Mouse (Mus musculus) embryo, embryonic 9.5 days (tissue): ENCODE results near the gene Utf1.

Experiments used
- DNase-seq: peaks from one replicate; pipeline ENCODE4 v3.0.0-alpha.2; 2017; ENCODE audit errors: extremely low spot score

Utf1 gene

GRCm38 (mm10) chr7:139937810-139938209 lies 5.8 kb upstream of the Utf1 start:
- DNase-seq, result no peak

DNA sequence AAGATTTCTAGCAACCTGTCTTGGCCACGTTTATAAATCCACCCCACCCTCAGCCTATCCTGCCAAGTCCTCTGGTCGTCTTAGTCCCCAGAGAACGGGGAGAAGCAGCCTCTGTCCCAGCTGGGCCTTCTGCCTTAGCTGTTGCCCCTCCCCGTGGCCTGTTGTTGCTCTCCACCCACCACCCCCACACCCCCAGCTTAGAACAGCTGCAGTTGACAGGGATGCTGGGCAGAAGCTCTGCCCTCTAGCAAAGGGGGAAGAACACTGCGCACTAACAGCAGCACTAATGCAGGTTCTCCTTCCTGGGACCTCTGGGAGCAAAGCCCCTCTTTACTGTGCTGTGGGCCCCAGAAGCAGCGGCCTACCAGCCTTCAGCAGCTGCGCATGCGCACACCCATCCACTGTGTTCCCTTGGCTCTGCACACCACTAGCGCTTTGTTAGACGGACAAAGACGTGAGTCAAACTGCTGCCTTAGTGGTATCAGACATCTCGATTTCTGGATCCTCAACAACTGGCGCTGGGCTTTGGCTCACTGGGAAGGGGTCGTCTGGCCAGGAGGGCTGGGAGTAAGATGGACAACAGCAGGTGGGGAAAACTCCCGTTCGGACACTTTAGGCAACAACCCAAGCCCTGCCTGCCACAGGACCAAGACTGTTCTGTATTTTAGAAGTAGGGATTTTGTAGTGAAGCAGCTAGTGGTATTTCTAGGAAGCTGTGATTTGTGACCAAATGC lies 2.9 kb upstream of the Utf1 start:
- no peak for DNase-seq

- DNase-seq, result peak; percentile 33
These were observed 977 bp downstream of the Utf1 start for GRCm38 (mm10) chr7:139944291-139945240.

DNA sequence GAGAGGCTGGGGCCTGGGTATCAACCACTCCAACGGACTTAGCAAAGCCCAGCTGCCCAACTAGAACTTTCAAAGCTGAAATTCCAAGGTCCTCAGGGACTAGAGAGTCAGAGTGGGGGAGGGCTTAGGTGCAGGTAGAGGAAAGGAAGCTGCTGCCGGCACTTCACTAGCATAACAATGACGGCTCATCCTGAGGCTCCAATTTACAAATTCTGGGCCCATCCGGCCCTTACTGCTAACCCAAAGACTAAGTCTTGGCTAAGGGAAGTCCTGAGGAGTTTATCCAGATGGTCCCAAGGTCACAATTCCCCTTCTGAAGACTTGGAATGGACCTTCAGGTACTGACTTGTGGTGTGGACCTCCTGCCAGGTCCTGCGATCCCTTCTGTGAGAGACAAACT lies 1.9 kb downstream of the Utf1 start:
- DNase-seq, result no peak

- DNase-seq, result no peak
These were observed 2.4 kb downstream of the Utf1 start for GRCm38 (mm10) chr7:139946032-139946431.

DNA sequence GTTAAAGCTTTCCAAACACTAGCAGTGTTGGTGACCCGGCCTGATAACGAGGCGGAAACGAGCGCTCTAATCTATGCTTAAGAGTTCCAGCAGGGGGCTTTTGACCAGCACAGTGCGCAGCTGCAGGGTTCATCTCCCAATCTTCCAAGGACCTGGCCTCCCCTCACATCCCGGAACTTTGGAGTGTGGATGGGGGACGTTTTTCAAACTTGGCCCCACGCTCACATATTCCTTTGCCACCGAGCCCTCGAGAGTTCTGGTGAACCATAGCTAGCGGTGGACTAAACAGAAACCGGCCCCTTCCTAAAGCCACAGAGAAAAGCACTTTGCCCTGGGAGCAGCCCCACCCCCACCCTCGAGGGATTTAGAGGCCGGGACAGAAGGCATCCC lies 6.3 kb downstream of the Utf1 start:
- DNase-seq, result no peak

- peak; percentile 66 for DNase-seq
These were observed 6.8 kb downstream of the Utf1 start for GRCm38 (mm10) chr7:139950283-139950971.

DNA sequence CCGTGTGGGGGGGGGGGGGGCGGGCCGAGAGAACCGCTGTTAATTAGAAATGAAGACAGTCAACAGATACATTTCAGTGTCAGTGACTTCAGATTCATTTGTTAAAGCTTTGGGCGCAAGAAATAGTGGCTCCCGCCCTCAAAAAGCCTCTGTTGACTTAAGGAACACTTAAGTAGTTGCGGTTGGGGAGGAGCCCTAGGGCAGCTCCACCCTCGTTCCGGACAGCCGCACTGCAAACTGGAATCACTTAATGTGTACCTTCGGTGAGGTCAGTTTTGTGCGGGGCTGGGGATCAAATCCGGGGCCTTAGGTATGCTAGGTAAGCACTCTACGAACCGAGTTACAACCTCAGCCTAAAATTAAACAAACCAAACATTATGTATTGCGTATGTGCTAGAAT lies 7.5 kb downstream of the Utf1 start:
- DNase-seq, result peak; percentile 33

DNA sequence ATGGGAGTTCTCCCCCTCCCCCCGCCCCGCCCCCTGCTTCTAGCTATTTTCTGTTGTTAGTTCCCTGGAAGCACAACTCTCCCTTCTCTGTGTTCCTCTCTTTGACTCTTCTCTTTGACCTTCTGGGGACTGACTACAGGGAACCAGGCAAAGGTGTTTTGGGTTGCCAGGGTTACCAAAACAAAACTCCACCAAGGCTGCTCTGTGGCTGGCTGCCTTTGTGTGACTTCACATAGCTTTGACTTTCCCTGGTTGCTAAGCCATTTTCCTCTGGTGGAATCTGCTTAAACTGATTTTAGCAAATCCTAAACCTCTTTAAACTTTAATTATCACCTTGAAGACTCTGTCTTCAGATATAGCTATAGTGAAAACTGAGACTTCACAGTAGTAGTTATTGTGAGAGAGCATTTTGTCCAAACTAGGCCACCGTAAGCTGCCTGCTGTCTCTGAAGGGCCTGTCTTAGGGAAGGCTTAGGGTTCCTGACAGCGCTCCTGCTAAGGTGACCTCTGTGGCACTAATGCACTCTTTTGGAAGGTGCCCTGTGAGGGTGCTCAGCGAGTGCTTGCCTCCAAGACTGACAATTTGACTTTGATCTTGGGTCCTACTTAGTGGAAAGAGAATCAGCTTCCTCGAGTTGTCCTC lies 8.5 kb downstream of the Utf1 start:
- DNase-seq, result peak; percentile 42

DNA sequence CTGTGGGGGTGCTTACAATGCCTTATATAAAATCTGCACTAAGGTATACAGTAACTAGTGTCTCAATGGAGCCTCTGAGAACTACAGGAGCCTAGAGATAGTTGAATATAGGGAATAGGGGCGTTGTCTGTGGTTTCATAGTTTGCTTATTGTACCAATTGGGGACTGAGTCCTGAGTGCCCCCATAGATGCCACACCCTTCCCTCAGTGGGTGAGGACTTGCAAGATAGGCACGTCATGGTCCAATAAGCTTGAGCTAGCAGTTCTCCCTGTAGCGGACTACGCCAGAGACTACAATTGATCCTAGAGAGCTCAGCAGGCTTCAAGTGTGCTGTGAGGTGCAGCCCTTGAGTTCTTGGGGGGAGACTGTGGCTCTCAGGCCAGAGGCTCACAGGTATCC lies 11.9 kb downstream of the Utf1 start:
- DNase-seq, result no peak

GRCm38 (mm10) chr7:139956658-139957057 lies 13.1 kb downstream of the Utf1 start:
- no peak for DNase-seq

DNA sequence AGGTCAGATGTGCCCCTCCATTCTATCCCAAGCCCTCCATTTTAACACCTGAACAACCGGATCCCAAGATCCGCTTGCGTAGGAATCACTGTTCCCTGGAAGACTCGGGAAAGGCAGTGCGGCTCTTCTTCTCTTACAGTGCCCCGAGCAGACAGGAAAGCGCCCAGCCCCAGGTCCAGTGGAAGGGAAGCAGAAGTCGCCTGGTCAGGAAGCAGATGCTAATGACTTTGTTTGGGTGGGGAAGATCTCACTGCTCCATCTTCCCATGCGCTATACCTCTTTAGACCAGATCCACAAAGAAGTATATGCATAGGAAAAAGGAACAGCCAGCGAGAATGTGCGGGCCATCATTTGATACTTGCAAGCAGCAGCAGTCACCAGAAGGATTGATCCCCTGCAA lies 13.8 kb downstream of the Utf1 start:
- no peak for DNase-seq

DNA sequence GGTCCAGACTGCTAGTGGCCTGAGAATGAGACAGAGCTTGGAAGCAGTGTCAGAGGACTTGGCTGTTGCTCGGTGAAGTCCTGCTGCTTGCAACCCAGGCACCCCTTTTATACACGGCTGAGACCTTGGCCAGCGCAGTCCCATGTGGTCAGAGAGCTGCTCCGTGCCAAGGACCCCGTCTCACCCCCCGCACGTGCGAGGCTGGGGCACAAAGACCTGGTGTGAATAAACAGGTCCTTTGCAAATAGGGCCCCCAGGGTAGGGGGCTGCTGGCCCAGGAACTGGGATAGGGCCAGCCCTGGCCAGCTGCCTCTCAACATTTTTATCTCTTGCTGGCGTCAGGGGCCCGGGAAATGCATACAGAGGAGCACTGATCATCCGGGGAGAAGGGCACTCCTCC lies 14.4 kb downstream of the Utf1 start:
- DNase-seq, result no peak

GRCm38 (mm10) chr7:139961141-139961540 lies 17.6 kb downstream of the Utf1 start:
- no peak for DNase-seq

DNA sequence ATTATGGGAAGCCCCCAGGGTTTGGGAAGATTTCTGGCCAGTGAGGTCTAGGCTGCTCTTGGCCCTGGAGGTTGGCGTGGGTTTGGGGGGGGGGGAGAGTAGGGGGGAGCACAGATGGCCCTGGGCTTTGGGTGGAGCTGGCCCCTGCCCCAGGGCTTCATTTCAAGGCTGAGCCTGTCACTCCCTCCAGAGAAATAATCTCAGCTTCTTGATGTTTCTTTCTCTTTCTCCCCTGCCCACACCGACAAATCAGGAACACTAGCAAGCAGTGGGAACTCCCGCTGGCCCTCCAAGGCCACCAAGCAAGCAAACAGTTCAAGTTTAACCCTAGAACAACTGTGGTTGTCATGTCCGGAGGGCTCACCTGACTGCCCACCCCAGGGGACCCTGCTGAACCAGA lies 20.2 kb downstream of the Utf1 start:
- no peak for DNase-seq

DNA sequence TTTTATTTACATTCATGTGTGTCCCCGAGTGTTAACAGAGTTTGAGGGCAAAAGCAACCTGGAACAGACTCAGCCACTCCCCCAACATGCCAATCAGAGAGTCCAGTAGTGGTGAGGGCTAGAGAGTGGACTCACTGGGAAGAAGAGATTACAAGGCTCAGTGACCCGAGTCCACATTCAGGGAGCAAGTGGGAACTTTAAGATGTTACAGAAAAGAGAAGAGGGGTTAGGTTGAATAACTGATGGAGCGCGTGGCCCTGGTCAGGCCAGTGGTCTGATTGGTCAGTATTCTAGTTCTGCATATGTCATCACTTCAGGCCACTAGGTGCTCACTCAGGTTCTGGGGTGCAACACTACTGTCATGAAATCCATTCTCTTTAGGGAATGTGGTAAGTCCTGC lies 23.6 kb downstream of the Utf1 start:
- no peak for DNase-seq

DNA sequence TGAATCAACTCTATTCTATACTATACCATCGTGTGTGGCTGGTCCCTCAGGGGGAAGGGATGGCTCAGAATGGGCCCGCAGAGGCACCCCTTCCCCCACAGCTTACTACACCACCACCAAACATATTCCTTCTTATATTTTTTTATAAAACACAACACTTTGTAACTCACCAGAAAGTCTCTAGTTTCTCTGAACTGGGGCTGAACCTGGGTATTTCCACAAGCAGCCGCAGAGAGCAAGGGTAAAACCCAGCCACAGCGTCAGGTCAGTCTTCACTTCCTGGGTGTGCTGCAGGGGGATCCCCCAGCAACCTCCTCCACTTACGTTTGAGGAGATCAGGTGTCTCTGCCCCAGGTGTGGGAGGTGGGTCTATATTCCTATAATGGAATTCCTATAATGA lies 24.8 kb downstream of the Utf1 start:
- no peak for DNase-seq

DNA sequence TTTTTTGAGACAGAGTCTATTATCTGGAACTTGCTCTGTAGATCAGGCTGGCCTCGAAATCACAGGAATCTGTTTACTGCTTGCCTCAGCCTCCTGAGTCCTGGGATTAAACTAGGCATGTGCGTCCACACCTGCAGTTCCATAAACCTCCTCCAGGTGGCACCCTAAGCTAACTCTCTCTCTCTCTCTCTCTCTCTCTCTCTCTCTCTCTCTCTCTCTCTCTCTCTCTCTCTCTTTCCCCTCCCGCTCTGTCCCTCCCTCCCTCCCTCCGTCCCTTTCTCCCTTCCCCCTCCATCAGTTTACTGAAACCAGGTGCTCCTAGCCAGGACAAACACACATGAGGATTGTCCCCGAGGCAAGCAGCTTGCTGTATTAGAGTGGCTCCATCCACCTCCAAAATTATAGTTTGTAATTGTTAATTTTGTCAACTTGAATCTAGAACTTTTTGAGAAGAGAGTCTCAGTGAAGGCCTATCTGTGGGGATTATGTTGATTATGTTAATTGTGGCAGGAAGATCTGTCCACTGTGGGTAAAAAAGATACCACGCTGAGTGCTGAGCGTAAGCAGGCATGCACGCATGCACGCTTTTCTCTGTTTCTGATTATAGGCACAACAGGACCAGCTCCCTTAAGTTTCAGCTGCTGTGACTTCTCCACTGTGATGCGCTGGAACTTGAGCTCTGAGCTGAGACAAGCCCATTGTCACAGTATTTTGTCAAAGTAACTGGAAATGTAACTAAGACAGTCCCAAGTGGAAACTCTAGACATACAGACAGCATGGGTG lies 25.9 kb downstream of the Utf1 start:
- DNase-seq, result peak; percentile 78

DNA sequence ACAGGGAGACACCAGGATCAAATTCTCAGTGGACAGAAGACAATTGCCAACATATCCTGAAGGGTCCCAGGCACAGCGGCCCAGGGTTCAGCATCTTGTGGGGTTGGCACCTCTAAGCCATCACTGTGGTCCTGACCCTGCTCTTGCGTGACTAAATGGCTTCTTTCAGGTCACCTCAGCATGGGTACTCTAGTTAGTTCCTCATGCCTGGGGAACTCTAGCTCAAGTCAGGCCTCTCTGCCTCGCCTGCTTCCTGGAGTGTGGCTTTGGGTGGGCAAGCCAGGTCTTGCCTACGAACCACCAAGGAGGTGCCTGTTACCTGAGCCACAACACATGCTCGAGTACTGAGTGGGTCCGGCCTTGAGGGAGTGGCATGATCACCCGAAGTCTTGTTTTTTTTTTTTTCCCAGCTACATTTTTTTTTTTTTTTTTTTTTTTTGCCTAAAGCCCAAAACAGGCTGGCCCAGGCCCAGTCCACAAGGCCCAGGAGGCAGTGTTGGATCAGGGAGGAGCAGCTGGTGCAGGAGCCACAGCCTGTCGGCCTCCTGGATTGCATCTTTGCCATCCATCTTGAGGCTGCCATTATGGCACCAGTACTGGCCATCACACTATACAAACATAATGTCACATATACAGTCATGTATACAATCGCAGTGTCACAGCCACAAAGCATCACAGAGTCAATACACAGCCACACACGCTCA lies 26.8 kb downstream of the Utf1 start:
- no peak for DNase-seq

DNA sequence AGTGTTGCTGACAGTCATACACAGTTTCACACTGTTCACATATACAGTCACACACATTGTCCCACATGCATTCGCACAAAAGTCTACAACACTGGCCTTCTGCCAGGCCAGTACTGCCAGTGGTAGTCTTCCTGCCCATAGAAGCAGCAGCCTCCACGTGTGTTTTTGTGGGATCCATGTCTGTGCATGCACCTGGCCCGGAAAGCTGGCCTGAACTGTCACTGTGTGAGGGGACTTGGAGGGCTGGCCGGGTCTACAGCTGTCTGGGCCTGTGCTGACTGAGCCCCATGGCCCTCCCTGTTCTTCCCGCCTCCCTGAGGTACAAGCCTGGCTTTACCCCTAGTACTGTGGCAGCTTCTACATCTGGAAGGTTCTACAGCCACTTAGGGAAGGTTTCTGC lies 27.4 kb downstream of the Utf1 start:
- DNase-seq, result no peak

DNA sequence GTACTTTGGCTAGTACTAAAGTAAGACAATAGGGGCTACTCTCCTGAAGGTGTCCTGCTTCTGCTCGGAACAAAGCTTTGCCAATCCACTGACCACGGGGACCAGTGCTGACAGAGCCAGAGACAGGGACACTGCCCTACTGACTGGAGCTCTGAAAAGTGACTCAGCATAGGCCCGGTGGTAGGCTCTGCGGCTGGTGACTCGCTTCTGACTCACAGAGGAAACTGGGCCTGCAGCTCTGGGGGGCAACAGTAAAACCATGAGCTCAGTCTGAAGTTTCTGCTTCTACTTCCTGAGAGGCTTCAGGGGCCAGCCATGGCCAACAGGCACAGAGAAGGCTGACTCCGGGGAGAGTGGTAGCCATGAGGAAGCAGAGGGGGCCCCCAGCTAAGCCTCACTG lies 27.8 kb downstream of the Utf1 start:
- no peak for DNase-seq
